Mouse (Mus musculus) neural tube, embryonic 14.5 days (tissue): Measurements from ENCODE around the gene Tecr. TPM values are rescaled to one million over a fixed set of nuclear protein-coding genes. Genes with fewer than 3 reads are reported as not detected.

Source experiments
- ATAC-seq: fragments of 200-750 bp; cut with Nextera tagmentation; 2 replicates; pipeline ENCODE4 v1.8.0; 2017; ENCODE audit warnings: low read depth, mild to moderate bottlenecking, moderate TSS enrichment, moderate library complexity
- H3K27ac ChIP-seq: fragments of 300-500 bp; sonication (generic); 2 replicates; pipeline ENCODE4 v1.5.1; 2014; ENCODE audit warnings: low read depth, mild to moderate bottlenecking, control low read depth, low read length, moderate library complexity, mixed read lengths
- H3K27me3 ChIP-seq: fragments of 300-500 bp; sonication (generic); 2 replicates; pipeline ENCODE4 v1.6.1; 2014; ENCODE audit warnings: low read length; ENCODE audit not compliant: control insufficient read depth, insufficient read depth
- H3K36me3 ChIP-seq: fragments of 300-500 bp; sonication (generic); 2 replicates; pipeline ENCODE4 v1.6.1; 2014; ENCODE audit warnings: low read length, mixed read lengths; ENCODE audit not compliant: control insufficient read depth, insufficient read depth
- H3K4me1 ChIP-seq: fragments of 300-500 bp; sonication (generic); 2 replicates; pipeline ENCODE4 v1.6.1; 2014; ENCODE audit warnings: low read length; ENCODE audit not compliant: control insufficient read depth, insufficient read depth
- H3K4me2 ChIP-seq: fragments of 300-500 bp; sonication (generic); 2 replicates; pipeline ENCODE4 v1.6.1; 2014; ENCODE audit warnings: mild to moderate bottlenecking, low read depth, low read length, control low read depth
- H3K4me3 ChIP-seq: fragments of 300-500 bp; sonication (generic); 2 replicates; pipeline ENCODE4 v1.5.1; 2014; ENCODE audit warnings: low read depth, low read length, control low read depth, mixed read lengths
- H3K9ac ChIP-seq: fragments of 300-500 bp; sonication (generic); replicated peaks from 2 replicates; pipeline ENCODE4 v1.6.1; 2014; ENCODE audit warnings: low read depth, mild to moderate bottlenecking, control low read depth, low read length, mixed read lengths
- H3K9me3 ChIP-seq: fragments of 300-500 bp; sonication (generic); 2 replicates; pipeline ENCODE4 v1.6.1; 2016; ENCODE audit warnings: low read length; ENCODE audit not compliant: control insufficient read depth
- WGBS: fragments of 180-500 bp; shearing (Covaris S2); extraction: QIAGEN DNeasy Blood & Tissue Kit; methylation state at CpG from one replicate; pipeline ENCODE4 v1.1.7; 2014; 5-methylcytosine and 5-hydroxymethylcytosine counted together
- polyA plus RNA-seq: library from polyadenylated mRNA; unstranded; fragments of >200 nt; fragmentation: Nextera tagmentation; extraction: Ambion mirVana; gene quantifications from 2 replicates; pipeline ENCODE4 v1.2.1, GENCODE M21; 2014

Gene Tecr
- polyA plus RNA-seq, 1 experiment from 2014 or later: 1,754 TPM

DNA sequence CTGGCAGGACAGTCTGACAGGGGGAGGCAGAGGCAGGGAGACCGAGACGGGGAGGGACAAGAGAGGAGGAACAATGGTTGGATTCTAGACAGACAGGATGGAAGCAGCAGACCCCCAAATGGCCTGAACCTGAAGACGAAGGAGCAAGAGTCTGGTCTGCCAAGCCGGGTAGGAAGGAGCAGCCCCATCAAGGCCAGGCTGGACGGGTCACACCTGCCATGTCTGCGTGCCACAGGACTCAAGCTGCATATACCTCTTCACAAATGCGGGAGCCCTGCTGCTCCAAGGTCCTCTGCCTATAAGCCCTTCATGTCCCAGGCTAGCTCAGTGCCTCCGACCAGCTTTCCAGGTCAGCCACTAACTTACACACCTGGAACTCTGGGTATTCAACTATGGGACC is 28.1 kb downstream of the Tecr start:
- Histone ChIP-seq H3K4me1 (peaks cover 9% of the 10 kb centered on the region; the same call in 1 of the 2 replicates), H3K4me3 (no peak overlapping the region), H3K9me3 (no peaks in the 10 kb centered on the region), H3K27me3 (no peaks in the 10 kb centered on the region), H3K36me3 (no peaks in the 10 kb centered on the region; the same call in 1 of the 2 replicates), H3K9ac (no peak overlapping the region), H3K4me2 (no peak overlapping the region), H3K27ac (no peak overlapping the region)
- ATAC-seq: no peak
- 95% methylated on average over 8 of the region's 8 CpGs for WGBS

DNA sequence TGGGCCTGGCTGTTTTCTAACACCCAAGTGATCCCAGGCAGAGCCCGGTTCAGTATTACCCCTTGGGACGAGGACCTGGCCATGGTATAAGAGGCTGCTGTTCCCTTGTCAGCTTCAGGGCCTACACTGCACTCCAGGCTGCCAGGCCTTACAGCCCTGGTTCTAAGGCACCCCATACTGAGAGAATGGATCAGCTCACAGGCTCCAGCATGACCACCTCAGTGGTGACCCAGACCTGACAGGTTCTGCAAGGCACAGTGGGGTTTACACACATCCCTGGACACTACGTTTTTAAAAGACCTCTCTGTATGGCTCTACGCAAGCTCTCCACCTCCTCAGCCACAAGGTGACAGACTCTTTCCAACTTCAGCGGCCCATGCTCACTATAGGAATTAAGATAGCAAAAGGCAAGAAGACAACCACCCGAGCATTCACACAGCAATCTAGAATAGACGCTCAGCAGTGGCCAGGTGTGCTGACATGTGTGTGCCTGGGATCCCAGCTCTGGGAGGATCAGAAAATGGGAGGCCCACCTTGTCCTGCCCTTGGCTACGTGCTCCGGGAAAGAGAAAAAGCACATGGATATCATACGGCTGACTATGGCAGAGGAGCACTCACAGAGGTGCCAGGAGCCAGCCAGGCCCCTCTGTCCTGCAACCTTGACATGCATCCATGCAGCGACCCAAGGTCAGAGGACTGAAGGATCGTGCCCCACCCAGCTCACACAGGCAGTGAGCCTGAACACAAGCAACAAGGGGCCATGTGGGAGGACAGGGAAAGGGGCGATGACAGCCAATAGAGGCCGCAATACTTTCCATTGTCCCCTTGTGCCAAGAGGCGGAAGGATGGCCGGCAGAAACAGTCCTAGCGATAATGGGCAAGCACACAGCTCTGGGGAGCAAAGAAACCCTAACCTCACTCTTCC is 29.4 kb downstream of the Tecr start:
- H3K27me3 ChIP-seq: no peaks in the 10 kb centered on the region
- H3K36me3 ChIP-seq: peaks cover 3% of the 10 kb centered on the region; the same call in 1 of the 2 replicates
- H3K4me3 ChIP-seq: no peak overlapping the region
- 79% methylated on average over 17 of the region's 17 CpGs for WGBS
- ATAC-seq: no peak
- H3K9ac ChIP-seq: no peak overlapping the region
- no peaks in the 10 kb centered on the region for H3K9me3 ChIP-seq
- H3K4me1 ChIP-seq: peaks cover 9% of the 10 kb centered on the region; the same call in 1 of the 2 replicates
- H3K27ac ChIP-seq: no peak overlapping the region
- no peak overlapping the region for H3K4me2 ChIP-seq

DNA sequence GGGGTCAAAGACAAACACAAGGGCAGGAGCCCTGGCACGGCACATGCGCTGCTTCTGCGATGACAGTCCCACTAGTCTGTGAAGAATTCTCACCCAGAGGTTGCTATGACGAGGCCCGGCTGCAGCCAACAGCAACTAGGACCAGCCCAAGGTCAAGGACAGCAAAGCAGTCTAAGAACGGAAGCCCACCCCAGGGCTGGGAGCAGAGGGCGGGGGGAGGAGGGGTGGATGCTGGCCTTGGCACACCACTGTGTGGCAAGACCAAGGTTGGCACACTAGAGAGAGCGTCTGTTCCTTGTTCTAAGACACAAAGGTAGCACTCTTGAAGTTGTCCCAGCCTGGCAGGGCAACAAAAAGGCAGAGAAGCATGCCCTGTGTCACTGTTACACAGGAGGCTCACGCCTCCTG is 30.4 kb downstream of the Tecr start:
- H3K4me2 ChIP-seq: no peak overlapping the region
- H3K4me1 ChIP-seq: peaks cover 9% of the 10 kb centered on the region; the same call in 1 of the 2 replicates
- H3K9ac ChIP-seq: no peak overlapping the region
- no peaks in the 10 kb centered on the region for H3K9me3 ChIP-seq
- peaks cover 12% of the 10 kb centered on the region; the same call in 1 of the 2 replicates for H3K36me3 ChIP-seq
- ATAC-seq: no peak
- no peaks in the 10 kb centered on the region for H3K27me3 ChIP-seq
- 61% methylated on average over 9 of the region's 9 CpGs for WGBS
- no peak overlapping the region for H3K27ac ChIP-seq
- H3K4me3 ChIP-seq: no peak overlapping the region

DNA sequence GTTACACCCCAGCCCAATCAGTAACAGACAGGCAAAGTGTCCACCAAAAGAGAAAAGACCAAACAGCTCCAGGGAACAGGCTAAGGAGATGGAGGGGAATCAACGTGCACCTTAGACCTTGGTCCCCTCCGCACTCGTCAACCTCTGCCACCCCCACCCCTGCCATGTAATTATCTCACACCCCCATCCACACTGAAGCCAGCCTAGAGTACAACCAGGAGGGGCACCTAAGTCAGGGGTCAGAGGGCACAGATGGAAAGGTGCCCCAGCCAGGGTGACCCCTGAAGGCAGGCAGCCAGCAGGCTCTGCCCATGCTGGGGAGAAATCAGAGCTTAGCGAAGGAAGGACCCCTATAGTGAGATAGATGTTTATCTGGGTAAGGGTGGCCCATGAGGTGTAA is 30.9 kb downstream of the Tecr start:
- Histone ChIP-seq H3K27me3 (no peaks in the 10 kb centered on the region), H3K4me3 (no peak overlapping the region), H3K36me3 (peaks cover 16% of the 10 kb centered on the region), H3K4me2 (no peak overlapping the region), H3K9me3 (no peaks in the 10 kb centered on the region), H3K27ac (no peak overlapping the region), H3K4me1 (peaks cover 9% of the 10 kb centered on the region; the same call in 1 of the 2 replicates), H3K9ac (no peak overlapping the region)
- WGBS: 79% methylated on average over 4 of the region's 4 CpGs
- no peak for ATAC-seq

DNA sequence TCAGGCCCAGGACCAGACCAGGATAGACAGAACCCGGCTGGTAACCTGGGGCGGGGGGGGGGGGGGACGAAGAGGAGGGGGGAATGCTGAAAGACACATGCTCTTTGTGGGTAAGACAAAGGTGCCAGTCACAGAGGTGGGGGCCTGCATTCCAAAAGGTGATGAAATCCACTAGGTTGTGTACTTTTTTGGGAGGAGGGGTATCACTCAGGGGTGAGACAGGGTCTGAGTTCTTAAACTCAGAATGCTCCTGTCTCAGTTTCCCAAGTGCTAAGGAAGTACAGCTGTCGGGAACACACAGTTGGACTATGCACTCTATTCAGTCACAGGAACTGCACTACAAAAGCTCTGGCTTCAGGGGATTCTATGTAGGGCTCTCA is 31.3 kb downstream of the Tecr start:
- ATAC-seq: no peak
- Histone ChIP-seq H3K9ac (no peak overlapping the region), H3K4me1 (peaks cover 9% of the 10 kb centered on the region; the same call in 1 of the 2 replicates), H3K27ac (no peak overlapping the region), H3K9me3 (no peaks in the 10 kb centered on the region), H3K4me2 (no peak overlapping the region), H3K36me3 (peaks cover 19% of the 10 kb centered on the region), H3K4me3 (no peak overlapping the region), H3K27me3 (no peaks in the 10 kb centered on the region)
- WGBS: 73% methylated on average over 3 of the region's 4 CpGs

DNA sequence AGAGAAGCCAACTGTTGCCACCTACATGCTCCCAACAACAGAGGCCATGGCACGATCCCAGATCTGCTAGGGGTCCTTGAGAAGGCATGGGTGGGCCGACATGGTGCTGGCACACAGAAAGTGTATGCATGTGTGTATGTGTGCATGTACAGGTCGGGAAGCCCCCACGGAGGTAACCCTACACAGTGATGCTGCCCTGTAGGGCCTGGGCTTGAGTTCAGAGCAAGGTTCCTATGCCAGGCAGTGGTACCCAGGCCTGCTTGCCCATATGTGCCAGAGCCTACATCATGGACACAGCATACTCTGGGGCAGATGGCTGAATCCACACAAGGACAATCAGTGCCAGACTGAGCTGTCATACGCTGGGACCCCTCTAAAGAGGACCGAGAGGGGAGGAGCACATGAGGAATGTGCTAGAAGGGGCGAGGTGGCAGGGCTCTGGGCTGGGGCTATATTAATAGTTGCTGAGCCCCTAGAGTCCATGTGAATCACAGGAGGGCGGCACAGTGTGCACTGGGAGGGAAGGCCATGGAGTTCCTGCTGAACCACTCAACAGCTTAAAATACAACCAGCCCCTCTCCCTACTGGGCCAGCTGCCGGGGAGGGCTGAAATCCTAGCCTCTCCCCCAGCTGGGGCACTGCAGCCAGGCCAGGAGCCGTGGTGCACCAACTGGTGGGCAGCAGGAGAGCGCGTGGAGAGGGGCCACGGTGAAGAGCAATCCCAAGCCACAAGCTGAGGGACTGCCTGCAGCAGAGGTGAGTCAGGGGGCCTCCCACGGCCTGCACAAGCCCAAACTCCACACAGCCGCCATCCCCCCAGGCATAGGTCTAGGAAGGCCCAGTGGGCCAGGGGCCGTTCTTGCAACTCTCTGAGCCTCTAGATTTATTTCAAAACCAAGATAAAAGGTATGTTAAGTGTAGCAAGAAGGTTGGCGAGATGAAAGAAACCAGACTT is 31.9 kb downstream of the Tecr start:
- Histone ChIP-seq H3K27me3 (no peaks in the 10 kb centered on the region), H3K36me3 (peaks cover 19% of the 10 kb centered on the region), H3K9ac (no peak overlapping the region), H3K4me2 (no peak overlapping the region), H3K9me3 (no peaks in the 10 kb centered on the region), H3K4me1 (peaks cover 9% of the 10 kb centered on the region; the same call in 1 of the 2 replicates), H3K4me3 (no peak overlapping the region), H3K27ac (no peak overlapping the region)
- no peak for ATAC-seq
- whole genome bisulfite sequencing: 80% methylated on average over 17 of the region's 17 CpGs

DNA sequence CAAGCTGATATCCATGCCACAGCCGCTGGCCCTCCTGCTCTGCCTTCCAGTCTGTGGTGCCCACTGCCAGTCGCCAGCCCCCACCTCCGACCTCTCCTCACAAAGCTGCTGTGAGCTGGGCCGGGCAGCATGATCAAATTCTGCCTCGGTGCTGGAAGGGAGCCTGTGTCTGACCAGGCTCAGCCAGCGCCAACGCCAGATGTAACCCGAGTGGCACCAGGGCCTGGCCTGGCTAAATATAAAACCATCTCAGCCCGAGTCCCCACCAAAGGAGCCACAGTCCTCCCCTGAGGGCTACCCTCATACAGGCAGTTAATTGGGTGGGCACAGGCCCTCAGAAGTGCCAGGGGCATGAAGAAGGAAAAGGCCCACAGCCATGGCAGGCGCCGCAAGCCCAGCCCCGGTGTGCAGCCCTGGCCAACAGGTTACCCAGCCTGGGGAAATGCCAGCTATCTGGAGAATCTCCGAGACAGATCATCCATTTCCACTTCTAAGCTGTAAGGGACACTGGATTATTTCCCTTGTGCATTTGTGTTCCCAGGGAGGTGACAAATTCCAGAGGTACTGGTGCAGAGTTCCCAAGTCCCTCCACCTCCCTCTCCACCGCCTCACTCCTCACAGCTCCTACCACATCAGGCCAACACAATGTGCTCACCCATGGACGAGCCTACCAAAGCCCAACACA is 33.0 kb downstream of the Tecr start:
- Histone ChIP-seq H3K4me1 (peaks cover 9% of the 10 kb centered on the region; the same call in 1 of the 2 replicates), H3K36me3 (peaks cover 23% of the 10 kb centered on the region), H3K27ac (no peak overlapping the region), H3K4me2 (no peak overlapping the region), H3K9me3 (no peaks in the 10 kb centered on the region), H3K9ac (no peak overlapping the region), H3K27me3 (no peaks in the 10 kb centered on the region), H3K4me3 (no peak overlapping the region)
- no peak for ATAC-seq
- WGBS: 89% methylated on average over 15 of the region's 15 CpGs

DNA sequence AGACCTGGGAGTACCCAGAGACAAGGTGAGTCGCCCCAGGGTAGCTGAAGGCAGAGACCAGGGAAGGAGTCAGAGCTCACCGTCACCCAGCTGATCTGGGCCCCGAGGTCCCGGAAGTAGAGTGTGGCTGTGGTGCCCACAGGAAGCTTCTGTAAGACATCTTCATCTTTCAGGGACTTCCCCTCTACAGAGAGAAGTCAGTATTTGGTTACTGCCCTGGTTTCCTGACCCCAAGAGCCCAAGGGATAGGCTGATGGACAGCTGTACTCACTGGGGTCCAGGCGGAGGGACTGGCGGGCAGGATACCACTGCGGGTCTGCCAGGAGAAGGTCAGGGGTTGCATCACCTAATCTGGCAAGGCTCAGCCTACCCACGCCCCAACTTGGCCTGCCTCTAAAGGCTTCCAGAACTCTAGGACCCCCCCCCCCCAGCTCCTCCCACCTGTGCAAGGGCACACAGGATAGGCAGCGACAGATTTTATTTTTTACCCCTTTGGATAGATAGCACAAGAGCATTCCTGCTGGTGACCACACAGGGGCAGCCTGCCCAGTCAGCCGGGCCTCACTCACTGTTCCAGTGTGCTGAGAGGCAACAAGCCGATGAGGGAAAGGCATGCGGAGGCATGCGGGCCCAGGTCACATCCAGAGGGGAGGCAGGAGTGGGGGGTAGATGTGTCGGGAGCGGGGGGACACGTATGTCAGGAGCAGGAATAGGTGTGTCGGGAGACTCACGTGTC is 34.5 kb downstream of the Tecr start:
- Histone ChIP-seq H3K4me1 (peaks cover 9% of the 10 kb centered on the region; the same call in 1 of the 2 replicates), H3K27me3 (no peaks in the 10 kb centered on the region), H3K36me3 (peaks cover 23% of the 10 kb centered on the region), H3K4me2 (no peak overlapping the region), H3K27ac (no peak overlapping the region), H3K4me3 (no peak overlapping the region), H3K9me3 (no peaks in the 10 kb centered on the region), H3K9ac (no peak overlapping the region)
- 88% methylated on average over 18 of the region's 18 CpGs for WGBS
- ATAC-seq: no peak
